Mouse (Mus musculus) small intestine, adult 2 months (tissue): Measurements from ENCODE around the gene Sec14l4.

Source experiments
- CTCF ChIP-seq: fragments of 200-500 bp; IDR thresholded peaks from 2 replicates; pipeline ENCODE4 v1.5.1; 2012; ENCODE audit warnings: low read depth, mild to moderate bottlenecking, control low read depth, inconsistent platforms, low read length, moderate library complexity, mixed read lengths; ENCODE audit not compliant: insufficient replicate concordance, insufficient read length; ENCODE audit errors: extremely low read depth
- POLR2A ChIP-seq: fragments of 200-500 bp; IDR thresholded peaks from 2 replicates; pipeline ENCODE4 v1.6.1; 2012; ENCODE audit warnings: low read depth, mild to moderate bottlenecking, control low read depth, inconsistent platforms, low read length, moderate library complexity

- TF ChIP-seq POLR2A (no peak), CTCF (no peak)
These were observed 47.2 kb upstream of the Sec14l4 start for GRCm38 (mm10) chr11:3983863-3984745.
